Mouse (Mus musculus): Measurements from ENCODE around the gene Rapgef4. TPM values are rescaled to one million over a fixed set of nuclear protein-coding genes. Genes with fewer than 3 reads are reported as not detected.

The Rapgef4 gene
- total and polyA plus RNA-seq, 3 experiments = 0.33 TPM; not detected in 2

GRCm38 (mm10) chr2:72158691-72159225, 177.7 kb downstream of the Rapgef4 start:
- TF ChIP-seq GATA1 (IDR thresholded peaks at IDR 0.05; ENCODE audit: borderline replicate concordance, low read length) = no peak
- TF ChIP-seq GATA2 (IDR thresholded peaks at IDR 0.05; ENCODE audit: borderline replicate concordance, low read depth, low read length) = no peak
- TF ChIP-seq TAL1 (conservative IDR thresholded peaks at IDR 0.05; ENCODE audit: low read depth, low read length) = no peak
- ATAC-seq (ENCODE audit: extremely low read depth, insufficient number of reproducible peaks, low FRiP score, poor library complexity, severe bottlenecking) (no peak), DNase-seq (ENCODE audit: low spot score) (no peak)
- no peaks in the 10 kb centered on the region for H3K4me1 ChIP-seq (ENCODE audit: insufficient read depth, low read depth, low read length)
- no peaks in the 10 kb centered on the region for H3K36me3 ChIP-seq (replicated peaks)
- peaks cover 10% of the 10 kb centered on the region for H3K27me3 ChIP-seq (ENCODE audit: insufficient read depth, low read length)
- no peaks in the 10 kb centered on the region for H3K9me3 ChIP-seq (replicated peaks)
- H3K4me3 ChIP-seq (ENCODE audit: low read depth, low read length) = no peak overlapping the region

- no peak for DNase-seq (ENCODE audit: low spot score)
Observed at GRCm38 (mm10) chr2:72159281-72159680, 178.2 kb downstream of the Rapgef4 start.

GRCm38 (mm10) chr2:72165136-72165854, 184.3 kb downstream of the Rapgef4 start:
- peaks cover 3% of the 10 kb centered on the region; the same call in 1 of the 2 replicates for H3K27me3 ChIP-seq (ENCODE audit: insufficient read depth, low read length)
- no peak for ATAC-seq (ENCODE audit: extremely low read depth, insufficient number of reproducible peaks, low FRiP score, poor library complexity, severe bottlenecking)
- TF ChIP-seq POLR2AphosphoS5 (IDR thresholded peaks at IDR 0.05; ENCODE audit: insufficient replicate concordance, low read depth, low read length) (no peak), GATA2 (IDR thresholded peaks at IDR 0.05; ENCODE audit: borderline replicate concordance, low read depth, low read length) (no peak), GATA1 (IDR thresholded peaks at IDR 0.05; ENCODE audit: borderline replicate concordance, low read length) (no peak), CTCF (IDR thresholded peaks at IDR 0.05; ENCODE audit: low read depth, low read length) (no peak), TAL1 (conservative IDR thresholded peaks at IDR 0.05; ENCODE audit: low read depth, low read length) (no peak)
- no peak for DNase-seq (ENCODE audit: low spot score)
- H3K9me3 ChIP-seq (replicated peaks) = no peaks in the 10 kb centered on the region
- no peak overlapping the region for H3K4me3 ChIP-seq (ENCODE audit: low read depth, low read length)
- H3K36me3 ChIP-seq (replicated peaks) = no peaks in the 10 kb centered on the region
- H3K4me1 ChIP-seq (ENCODE audit: insufficient read depth, low read depth, low read length) = no peaks in the 10 kb centered on the region

More at GRCm38 (mm10) chr2:72159281-72159680, 178.2 kb downstream of the Rapgef4 start:
- ATAC-seq (ENCODE audit: extremely low read depth, insufficient number of reproducible peaks, low FRiP score, poor library complexity, severe bottlenecking) = no peak
- H3K36me3 ChIP-seq (replicated peaks) = no peaks in the 10 kb centered on the region
- H3K4me3 ChIP-seq (ENCODE audit: low read depth, low read length) = no peak overlapping the region
- no peaks in the 10 kb centered on the region for H3K4me1 ChIP-seq (ENCODE audit: insufficient read depth, low read depth, low read length)
- peaks cover 8% of the 10 kb centered on the region for H3K27me3 ChIP-seq (ENCODE audit: insufficient read depth, low read length)
- no peaks in the 10 kb centered on the region for H3K9me3 ChIP-seq (replicated peaks)
- TF ChIP-seq POLR2AphosphoS5 (IDR thresholded peaks at IDR 0.05; ENCODE audit: insufficient replicate concordance, low read depth, low read length) (no peak), GATA2 (IDR thresholded peaks at IDR 0.05; ENCODE audit: borderline replicate concordance, low read depth, low read length) (no peak), CTCF (IDR thresholded peaks at IDR 0.05; ENCODE audit: low read depth, low read length) (no peak), TAL1 (conservative IDR thresholded peaks at IDR 0.05; ENCODE audit: low read depth, low read length) (no peak), GATA1 (IDR thresholded peaks at IDR 0.05; ENCODE audit: borderline replicate concordance, low read length) (no peak)

- Histone ChIP-seq H3K4me3 (ENCODE audit: low read depth, low read length) (no peak overlapping the region), H3K27me3 (ENCODE audit: insufficient read depth, low read length) (peaks cover 3% of the 10 kb centered on the region; the same call in 1 of the 2 replicates), H3K9me3 (replicated peaks) (no peaks in the 10 kb centered on the region), H3K4me1 (ENCODE audit: insufficient read depth, low read depth, low read length) (peaks cover 4% of the 10 kb centered on the region; the same call in 1 of the 2 replicates), H3K36me3 (replicated peaks) (no peaks in the 10 kb centered on the region)
- ATAC-seq (ENCODE audit: extremely low read depth, insufficient number of reproducible peaks, low FRiP score, poor library complexity, severe bottlenecking) (no peak), DNase-seq (ENCODE audit: low spot score) (no peak)
- TF ChIP-seq TAL1 (conservative IDR thresholded peaks at IDR 0.05; ENCODE audit: low read depth, low read length) (no peak), POLR2AphosphoS5 (IDR thresholded peaks at IDR 0.05; ENCODE audit: insufficient replicate concordance, low read depth, low read length) (no peak), GATA1 (IDR thresholded peaks at IDR 0.05; ENCODE audit: borderline replicate concordance, low read length) (no peak), CTCF (IDR thresholded peaks at IDR 0.05; ENCODE audit: low read depth, low read length) (no peak), GATA2 (IDR thresholded peaks at IDR 0.05; ENCODE audit: borderline replicate concordance, low read depth, low read length) (no peak)
Observed at GRCm38 (mm10) chr2:72169451-72170100, 188.5 kb downstream of the Rapgef4 start.

GRCm38 (mm10) chr2:72170546-72170945, 189.5 kb downstream of the Rapgef4 start:
- Histone ChIP-seq H3K36me3 (replicated peaks) (no peaks in the 10 kb centered on the region), H3K9me3 (replicated peaks) (no peaks in the 10 kb centered on the region), H3K27me3 (ENCODE audit: insufficient read depth, low read length) (peaks cover 3% of the 10 kb centered on the region; the same call in 1 of the 2 replicates), H3K4me1 (ENCODE audit: insufficient read depth, low read depth, low read length) (peaks cover 4% of the 10 kb centered on the region; the same call in 1 of the 2 replicates), H3K4me3 (ENCODE audit: low read depth, low read length) (no peak overlapping the region)
- TF ChIP-seq GATA1 (IDR thresholded peaks at IDR 0.05; ENCODE audit: borderline replicate concordance, low read length) (no peak), CTCF (IDR thresholded peaks at IDR 0.05; ENCODE audit: low read depth, low read length) (no peak), GATA2 (IDR thresholded peaks at IDR 0.05; ENCODE audit: borderline replicate concordance, low read depth, low read length) (no peak), TAL1 (conservative IDR thresholded peaks at IDR 0.05; ENCODE audit: low read depth, low read length) (no peak), POLR2AphosphoS5 (IDR thresholded peaks at IDR 0.05; ENCODE audit: insufficient replicate concordance, low read depth, low read length) (no peak)
- DNase-seq (ENCODE audit: low spot score) = no peak
- ATAC-seq (ENCODE audit: extremely low read depth, insufficient number of reproducible peaks, low FRiP score, poor library complexity, severe bottlenecking) = no peak

GRCm38 (mm10) chr2:72171204-72171603, 190.2 kb downstream of the Rapgef4 start:
- TF ChIP-seq GATA1 (IDR thresholded peaks at IDR 0.05; ENCODE audit: borderline replicate concordance, low read length) (no peak), POLR2AphosphoS5 (IDR thresholded peaks at IDR 0.05; ENCODE audit: insufficient replicate concordance, low read depth, low read length) (no peak), GATA2 (IDR thresholded peaks at IDR 0.05; ENCODE audit: borderline replicate concordance, low read depth, low read length) (no peak)
- Histone ChIP-seq H3K9me3 (replicated peaks) (no peaks in the 10 kb centered on the region), H3K36me3 (replicated peaks) (no peaks in the 10 kb centered on the region), H3K4me3 (ENCODE audit: low read depth, low read length) (no peak overlapping the region), H3K4me1 (ENCODE audit: insufficient read depth, low read depth, low read length) (peaks cover 4% of the 10 kb centered on the region; the same call in 1 of the 2 replicates), H3K27me3 (ENCODE audit: insufficient read depth, low read length) (peaks cover 3% of the 10 kb centered on the region; the same call in 1 of the 2 replicates)
- ATAC-seq (ENCODE audit: extremely low read depth, insufficient number of reproducible peaks, low FRiP score, poor library complexity, severe bottlenecking) (no peak), DNase-seq (ENCODE audit: low spot score) (no peak)
